Mouse (Mus musculus) stomach, postnatal 0 days (tissue): ENCODE measurements around the gene Pomp.

Experiments used
- CTCF ChIP-seq: IDR thresholded peaks from 2 replicates; pipeline ENCODE4 v1.5.1; 2016; ENCODE audit warnings: antibody characterized with exemption, low read depth, mild to moderate bottlenecking, moderate library complexity
- EP300 ChIP-seq: optimal IDR thresholded peaks from 2 replicates; pipeline ENCODE3; 2016; ENCODE audit warnings: antibody characterized with exemption

GRCm38 (mm10) chr5:147924621-147925020, 64.4 kb downstream of the Pomp start:
- no peak for TF ChIP-seq CTCF
- no peak for TF ChIP-seq EP300
